Mouse (Mus musculus): ENCODE measurements around the gene Bax.
A peak's percentile ranks its signal among the peaks of the same experiment; 100 is the strongest.

DNA sequence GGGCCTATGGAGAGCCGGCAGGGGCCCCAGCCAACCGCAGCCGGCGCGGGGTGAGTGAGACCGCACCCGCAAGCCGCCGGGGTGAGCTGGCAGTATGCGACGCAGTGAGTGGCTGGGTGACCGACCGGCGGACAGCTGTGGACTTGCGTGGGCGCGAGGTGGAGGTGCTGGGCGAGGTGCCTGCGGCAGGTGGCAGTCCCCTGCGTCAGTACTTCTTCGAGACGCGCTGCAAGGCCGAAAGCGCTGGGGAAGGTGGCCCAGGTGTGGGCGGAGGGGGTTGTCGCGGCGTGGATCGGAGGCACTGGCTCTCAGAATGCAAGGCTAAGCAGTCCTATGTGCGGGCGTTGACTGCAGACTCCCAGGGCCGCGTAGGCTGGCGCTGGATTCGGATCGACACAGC lies 51.1 kb downstream of the Bax start:
- TF ChIP-seq MAX (IDR thresholded peaks at IDR 0.05) (no peak), CTCF (IDR thresholded peaks at IDR 0.05; ENCODE audit: control insufficient read depth, insufficient read depth, insufficient read length) (no peak), USF1 (IDR thresholded peaks at IDR 0.05; ENCODE audit: low read depth) (no peak), MYOD1 (IDR thresholded peaks at IDR 0.05; ENCODE audit: control insufficient read depth, insufficient read length, low read depth) (peak; percentile 52), MYOG (IDR thresholded peaks at IDR 0.05; ENCODE audit: control insufficient read depth, extremely low read depth, insufficient read length) (no peak)

All from C2C12 (cell line).